Mouse (Mus musculus): ENCODE measurements around the gene Myadml2. TPM values are rescaled to one million over a fixed set of nuclear protein-coding genes. Genes with fewer than 3 reads are reported as not detected.

The Myadml2 gene
- polyA plus RNA-seq, 1 experiment = not detected

DNA sequence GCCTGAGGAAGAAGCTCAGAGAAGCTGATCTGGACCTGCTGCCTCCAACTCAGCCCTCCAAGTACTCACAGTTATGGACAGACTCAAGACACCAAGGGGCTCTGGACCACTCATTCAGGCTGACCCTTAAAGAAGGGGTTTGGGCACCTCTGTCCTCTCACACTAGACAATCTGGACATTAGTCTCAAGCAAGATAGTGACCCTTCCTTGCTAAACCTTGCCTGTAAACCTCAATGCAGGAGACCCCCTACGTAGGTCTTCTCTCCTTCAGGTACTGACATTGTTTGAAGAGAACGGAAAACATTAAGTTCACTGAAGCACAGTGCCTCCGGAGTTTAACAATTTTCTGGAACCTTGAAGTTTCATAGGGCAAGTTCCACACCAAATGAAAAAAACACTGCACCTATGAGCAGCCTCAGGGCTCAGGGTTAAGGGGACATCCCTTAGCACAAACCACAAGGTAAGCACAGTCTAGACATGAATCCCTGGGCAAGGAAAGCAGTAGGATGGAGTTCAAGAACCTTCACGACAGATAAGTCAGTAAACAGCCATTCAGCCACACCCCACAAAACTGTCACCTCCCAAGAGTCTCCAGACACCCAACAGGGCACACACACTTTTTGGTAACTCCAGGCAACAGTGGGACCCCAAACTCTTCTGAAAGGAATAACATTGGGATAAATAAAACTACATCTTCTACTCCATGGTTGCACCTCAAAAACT, 16.1 kb downstream of the Myadml2 start:
- peaks cover 26% of the 10 kb centered on the region for H3K36me3 ChIP-seq (ENCODE audit: control insufficient read depth, insufficient read depth)
- TF ChIP-seq MYOG (IDR thresholded peaks at IDR 0.05; ENCODE audit: control insufficient read depth, extremely low read depth, insufficient read length) (no peak), MYOD1 (IDR thresholded peaks at IDR 0.05; ENCODE audit: control insufficient read depth, insufficient read length, low read depth) (no peak), CTCF (IDR thresholded peaks at IDR 0.05; ENCODE audit: control insufficient read depth, insufficient read depth, insufficient read length) (no peak), USF1 (IDR thresholded peaks at IDR 0.05; ENCODE audit: low read depth) (no peak), CEBPB (IDR thresholded peaks at IDR 0.05; ENCODE audit: low read depth) (no peak), FOSL1 (IDR thresholded peaks at IDR 0.05; ENCODE audit: insufficient read depth, low read length, poor library complexity, severe bottlenecking) (no peak), MAX (IDR thresholded peaks at IDR 0.05) (no peak)

GRCm38 (mm10) chr11:120630881-120631725, 16.9 kb downstream of the Myadml2 start:
- peaks cover 34% of the 10 kb centered on the region for H3K36me3 ChIP-seq (ENCODE audit: control insufficient read depth, insufficient read depth)
- H3K79me2 ChIP-seq (ENCODE audit: control insufficient read depth, insufficient read depth) = peaks cover 95% of the 10 kb centered on the region
- peaks cover 73% of the 10 kb centered on the region for H3K79me3 ChIP-seq (ENCODE audit: low read depth)
- H3K27me3 ChIP-seq (ENCODE audit: control insufficient read depth, insufficient read depth, insufficient read length) = no peaks in the 10 kb centered on the region
- peak overlapping the region; percentile 44 for H3ac ChIP-seq (ENCODE audit: control insufficient read depth, insufficient read length, low read depth)
- peak overlapping the region; percentile 15 for H3K4me3 ChIP-seq (ENCODE audit: insufficient read depth, poor library complexity, severe bottlenecking)
- TF ChIP-seq MYOG (IDR thresholded peaks at IDR 0.05; ENCODE audit: control insufficient read depth, extremely low read depth, insufficient read length) = no peak
- TF ChIP-seq MAX (IDR thresholded peaks at IDR 0.05) = no peak
- TF ChIP-seq FOSL1 (IDR thresholded peaks at IDR 0.05; ENCODE audit: insufficient read depth, low read length, poor library complexity, severe bottlenecking) = no peak

More for the DNA sequence above, 16.1 kb downstream of the Myadml2 start:
- H3K79me3 ChIP-seq (ENCODE audit: low read depth) = peaks cover 66% of the 10 kb centered on the region
- peak overlapping the region; percentile 82 for H3K4me3 ChIP-seq (ENCODE audit: insufficient read depth, poor library complexity, severe bottlenecking)
- H3ac ChIP-seq (ENCODE audit: control insufficient read depth, insufficient read length, low read depth) = peak overlapping the region; percentile 79
- H3K79me2 ChIP-seq (ENCODE audit: control insufficient read depth, insufficient read depth) = peaks cover 89% of the 10 kb centered on the region
- no peaks in the 10 kb centered on the region for H3K27me3 ChIP-seq (ENCODE audit: control insufficient read depth, insufficient read depth, insufficient read length)

GRCm38 (mm10) chr11:120630401-120630871, 17.5 kb downstream of the Myadml2 start:
- H3ac ChIP-seq (ENCODE audit: control insufficient read depth, insufficient read length, low read depth) = peak overlapping the region; percentile 44
- no peaks in the 10 kb centered on the region for H3K27me3 ChIP-seq (ENCODE audit: control insufficient read depth, insufficient read depth, insufficient read length)
- H3K79me3 ChIP-seq (ENCODE audit: low read depth) = peaks cover 77% of the 10 kb centered on the region
- H3K36me3 ChIP-seq (ENCODE audit: control insufficient read depth, insufficient read depth) = peaks cover 35% of the 10 kb centered on the region
- H3K79me2 ChIP-seq (ENCODE audit: control insufficient read depth, insufficient read depth) = peaks cover 95% of the 10 kb centered on the region
- peak overlapping the region; percentile 21 for H3K4me3 ChIP-seq (ENCODE audit: insufficient read depth, poor library complexity, severe bottlenecking)
- no peak for TF ChIP-seq CTCF (IDR thresholded peaks at IDR 0.05; ENCODE audit: control insufficient read depth, insufficient read depth, insufficient read length)
- no peak for TF ChIP-seq MYOG (IDR thresholded peaks at IDR 0.05; ENCODE audit: control insufficient read depth, extremely low read depth, insufficient read length)
- no peak for TF ChIP-seq MAX (IDR thresholded peaks at IDR 0.05)
- TF ChIP-seq USF1 (IDR thresholded peaks at IDR 0.05; ENCODE audit: low read depth) = no peak
- TF ChIP-seq FOSL1 (IDR thresholded peaks at IDR 0.05; ENCODE audit: insufficient read depth, low read length, poor library complexity, severe bottlenecking) = no peak
- TF ChIP-seq CEBPB (IDR thresholded peaks at IDR 0.05; ENCODE audit: low read depth) = peak; percentile 56

- Histone ChIP-seq H3K4me3 (ENCODE audit: insufficient read depth, poor library complexity, severe bottlenecking) (peak overlapping the region; percentile 21), H3K36me3 (ENCODE audit: control insufficient read depth, insufficient read depth) (peaks cover 35% of the 10 kb centered on the region), H3K27me3 (ENCODE audit: control insufficient read depth, insufficient read depth, insufficient read length) (no peaks in the 10 kb centered on the region), H3K79me3 (ENCODE audit: low read depth) (peaks cover 78% of the 10 kb centered on the region), H3K79me2 (ENCODE audit: control insufficient read depth, insufficient read depth) (peaks cover 95% of the 10 kb centered on the region), H3ac (ENCODE audit: control insufficient read depth, insufficient read length, low read depth) (peak overlapping the region; percentile 20)
- TF ChIP-seq MAX (IDR thresholded peaks at IDR 0.05) = no peak
- TF ChIP-seq FOSL1 (IDR thresholded peaks at IDR 0.05; ENCODE audit: insufficient read depth, low read length, poor library complexity, severe bottlenecking) = no peak
- no peak for TF ChIP-seq MYOD1 (IDR thresholded peaks at IDR 0.05; ENCODE audit: control insufficient read depth, insufficient read length, low read depth)
- no peak for TF ChIP-seq USF1 (IDR thresholded peaks at IDR 0.05; ENCODE audit: low read depth)
- no peak for TF ChIP-seq MYOG (IDR thresholded peaks at IDR 0.05; ENCODE audit: control insufficient read depth, extremely low read depth, insufficient read length)
- no peak for TF ChIP-seq CEBPB (IDR thresholded peaks at IDR 0.05; ENCODE audit: low read depth)
- no peak for TF ChIP-seq CTCF (IDR thresholded peaks at IDR 0.05; ENCODE audit: control insufficient read depth, insufficient read depth, insufficient read length)
Measured at GRCm38 (mm10) chr11:120629911-120630310, 18.0 kb downstream of the Myadml2 start.

- no peak overlapping the region for H3ac ChIP-seq (ENCODE audit: control insufficient read depth, insufficient read length, low read depth)
- TF ChIP-seq MAX (IDR thresholded peaks at IDR 0.05) = no peak
- TF ChIP-seq FOSL1 (IDR thresholded peaks at IDR 0.05; ENCODE audit: insufficient read depth, low read length, poor library complexity, severe bottlenecking) = no peak
- no peak for TF ChIP-seq MYOD1 (IDR thresholded peaks at IDR 0.05; ENCODE audit: control insufficient read depth, insufficient read length, low read depth)
- TF ChIP-seq MYOG (IDR thresholded peaks at IDR 0.05; ENCODE audit: control insufficient read depth, extremely low read depth, insufficient read length) = no peak
- TF ChIP-seq USF1 (IDR thresholded peaks at IDR 0.05; ENCODE audit: low read depth) = no peak
- no peak for TF ChIP-seq CEBPB (IDR thresholded peaks at IDR 0.05; ENCODE audit: low read depth)
- no peak for TF ChIP-seq CTCF (IDR thresholded peaks at IDR 0.05; ENCODE audit: control insufficient read depth, insufficient read depth, insufficient read length)
- no peaks in the 10 kb centered on the region for H3K27me3 ChIP-seq (ENCODE audit: control insufficient read depth, insufficient read depth, insufficient read length)
- peaks cover 35% of the 10 kb centered on the region for H3K36me3 ChIP-seq (ENCODE audit: control insufficient read depth, insufficient read depth)
- no peak overlapping the region for H3K4me3 ChIP-seq (ENCODE audit: insufficient read depth, poor library complexity, severe bottlenecking)
- peaks cover 95% of the 10 kb centered on the region for H3K79me2 ChIP-seq (ENCODE audit: control insufficient read depth, insufficient read depth)
- H3K79me3 ChIP-seq (ENCODE audit: low read depth) = peaks cover 75% of the 10 kb centered on the region
Measured at GRCm38 (mm10) chr11:120629341-120629730, 18.6 kb downstream of the Myadml2 start.
